Mouse (Mus musculus) ovary, adult 2 months (tissue): ENCODE results near the gene Capn5. TPM values are rescaled to one million over a fixed set of nuclear protein-coding genes. Genes with fewer than 3 reads are reported as not detected.

ENCODE experiments used
- polyA plus RNA-seq: library from polyadenylated mRNA; depleted of rRNA; stranded (reverse); fragments of >200 nt; gene quantifications from 2 replicates; pipeline ENCODE4 v1.2.3, GENCODE M21; 2012; rRNA removed

The Capn5 gene
- 33.8 and 37.6 TPM in 2 replicates for polyA plus RNA-seq

GRCm38 (mm10) chr7:98177929-98178559, at the start of gene Capn5:
Gene Capn5, minus strand, starts transcription at chr7:98178274.

GRCm38 (mm10) chr7:98199381-98199780, 21.3 kb upstream of the Capn5 start, which contains the start of gene B3gnt6:
Gene B3gnt6, minus strand, starts transcription at chr7:98199481.

GRCm38 (mm10) chr7:98145402-98145801, 32.7 kb downstream of the Capn5 start, which contains the start of gene Omp:
Gene Omp, minus strand, starts transcription at chr7:98145502.

GRCm38 (mm10) chr7:98119179-98119960, 58.7 kb downstream of the Capn5 start, which contains the start of gene Myo7a:
Gene Myo7a, minus strand, starts transcription at chr7:98119524.

Other genes with a start within 250 kb of the Capn5 start
- gene Myo7a, start 58.8 kb downstream of the Capn5 start, polyA plus RNA-seq: 40.3 and 41.5 TPM in 2 replicates
- 1.3 and 1.7 TPM in 2 replicates for gene Omp, start 32.8 kb downstream of the Capn5 start, polyA plus RNA-seq
- gene B3gnt6, start 21.2 kb upstream of the Capn5 start, polyA plus RNA-seq: 0.47 and 0.58 TPM in 2 replicates
- gene Acer3, start 142.9 kb upstream of the Capn5 start, polyA plus RNA-seq: 10.7 and 11.3 TPM in 2 replicates
- 30.5 and 36.9 TPM in 2 replicates for gene Tsku, start 183.1 kb upstream of the Capn5 start, polyA plus RNA-seq